Mouse (Mus musculus): Measurements from ENCODE around the gene Slc4a11. TPM values are rescaled to one million over a fixed set of nuclear protein-coding genes. Genes with fewer than 3 reads are reported as not detected.
A peak's percentile ranks its signal among the peaks of the same experiment; 100 is the strongest.

Slc4a11 gene
- polyA plus RNA-seq (2011; ENCODE audit: insufficient read length, low read depth, missing spikeins), result 3.5 TPM in 2 replicates

DNA sequence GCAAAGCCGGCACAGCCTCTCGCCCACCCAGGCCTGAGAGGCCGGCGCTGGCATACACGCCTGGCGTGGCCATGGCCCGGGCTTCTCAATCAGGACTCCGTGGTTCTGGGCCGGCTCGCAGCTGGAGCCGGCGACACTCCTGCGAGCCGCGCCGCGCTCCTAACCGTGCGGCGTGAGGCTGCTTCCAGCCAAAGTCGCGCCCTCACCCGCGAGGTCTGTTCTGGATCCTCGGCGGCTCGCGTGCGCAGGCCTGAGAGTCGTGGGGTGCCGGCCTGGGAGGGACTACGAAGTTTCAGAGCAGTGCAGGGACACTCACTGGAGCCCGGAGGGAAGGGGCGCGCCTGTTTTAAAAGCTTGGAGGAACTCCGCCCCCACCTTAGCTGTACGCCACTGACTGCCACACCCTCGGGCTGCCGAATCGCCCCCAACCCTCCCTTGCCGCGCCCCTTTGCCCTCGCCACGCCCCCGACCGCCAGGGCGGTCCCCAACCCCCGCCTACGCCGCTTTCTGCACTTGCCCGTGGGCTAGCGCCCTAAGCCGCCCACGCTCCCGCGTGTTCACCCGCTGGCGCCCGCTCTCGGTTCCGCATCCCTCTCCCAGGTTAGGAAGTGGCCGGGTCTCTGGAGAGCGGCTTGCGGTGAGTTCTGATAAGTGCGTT, at the start of gene Slc4a11:
Gene Slc4a11 (minus strand): TSS at position 367 of the 658 bp plus-strand sequence.
- H3K4me3 ChIP-seq (ENCODE audit: insufficient read depth, low read length), result peak within 1 kb of the TSS; percentile 50
- no peak within 1 kb of the TSS for H3K27ac ChIP-seq (ENCODE audit: insufficient read depth, low read length)
- TF ChIP-seq CTCF (IDR thresholded peaks at IDR 0.05; ENCODE audit: borderline replicate concordance, insufficient read depth, low read length), result no peak
- peak; percentile 72 for TF ChIP-seq POLR2A (IDR thresholded peaks at IDR 0.05; ENCODE audit: low read depth, low read length)

DNA sequence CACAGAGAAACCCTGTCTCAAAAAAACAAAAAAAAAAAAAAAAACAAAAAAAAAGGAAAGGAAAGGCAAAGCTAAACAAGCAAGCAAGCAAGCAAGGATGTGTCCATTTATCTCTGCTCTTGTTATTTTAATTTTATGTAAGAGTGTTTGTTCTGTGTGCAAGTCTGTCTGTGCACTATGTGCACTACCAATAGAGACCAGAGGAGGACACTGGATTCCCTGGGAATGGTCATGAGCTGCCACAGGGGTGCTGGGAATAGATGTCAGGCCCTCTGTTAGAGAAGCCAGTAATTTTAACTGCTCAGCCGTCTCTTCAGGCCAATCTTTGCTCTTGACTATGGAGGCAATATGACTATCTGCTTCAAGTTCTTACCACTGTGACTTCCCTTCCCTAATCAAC, 46.3 kb upstream of the Slc4a11 start:
- no peak overlapping the region for H3K4me3 ChIP-seq (ENCODE audit: insufficient read depth, low read length)
- TF ChIP-seq POLR2A (IDR thresholded peaks at IDR 0.05; ENCODE audit: low read depth, low read length), result no peak
- no peak for TF ChIP-seq CTCF (IDR thresholded peaks at IDR 0.05; ENCODE audit: borderline replicate concordance, insufficient read depth, low read length)

More for the DNA sequence above, at the start of gene Slc4a11:
- H3K4me1 ChIP-seq (ENCODE audit: control insufficient read depth, insufficient read depth, low read length), result peaks cover 4% of the 10 kb centered on the region; the same call in 1 of the 2 replicates

DNA sequence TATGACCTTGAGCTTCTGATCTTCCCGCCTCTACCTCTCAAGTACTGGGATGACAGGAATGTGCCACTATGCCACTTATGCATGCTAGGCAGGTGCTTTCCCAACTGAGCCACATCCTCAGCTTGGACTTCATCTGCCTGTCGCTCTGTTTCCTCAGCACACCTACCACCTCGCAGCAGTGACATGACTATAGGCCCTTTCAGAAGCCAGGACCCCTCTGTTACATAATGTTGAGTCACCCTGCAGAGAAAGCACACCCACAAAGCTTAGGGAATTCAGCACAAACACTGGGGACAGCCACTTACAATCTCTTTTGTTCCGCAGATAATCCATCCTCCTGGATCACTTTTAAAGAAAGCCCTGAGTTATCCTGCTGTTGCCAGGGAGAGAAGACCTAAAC, 42.8 kb upstream of the Slc4a11 start:
- Histone ChIP-seq H3K27ac (ENCODE audit: insufficient read depth, low read length) (no peak overlapping the region), H3K4me1 (ENCODE audit: control insufficient read depth, insufficient read depth, low read length) (no peaks in the 10 kb centered on the region), H3K4me3 (ENCODE audit: insufficient read depth, low read length) (no peak overlapping the region)
- TF ChIP-seq POLR2A (IDR thresholded peaks at IDR 0.05; ENCODE audit: low read depth, low read length) (no peak), CTCF (IDR thresholded peaks at IDR 0.05; ENCODE audit: borderline replicate concordance, insufficient read depth, low read length) (no peak)

More for the DNA sequence above, 46.3 kb upstream of the Slc4a11 start:
- no peaks in the 10 kb centered on the region for H3K4me1 ChIP-seq (ENCODE audit: control insufficient read depth, insufficient read depth, low read length)
- no peak overlapping the region for H3K27ac ChIP-seq (ENCODE audit: insufficient read depth, low read length)

GRCm38 (mm10) chr2:130738019-130738418, 40.7 kb upstream of the Slc4a11 start:
- H3K4me1 ChIP-seq (ENCODE audit: control insufficient read depth, insufficient read depth, low read length), result no peaks in the 10 kb centered on the region

GRCm38 (mm10) chr2:130735281-130735680, 38.0 kb upstream of the Slc4a11 start:
- no peak overlapping the region for H3K27ac ChIP-seq (ENCODE audit: insufficient read depth, low read length)
- H3K4me3 ChIP-seq (ENCODE audit: insufficient read depth, low read length), result no peak overlapping the region
- H3K4me1 ChIP-seq (ENCODE audit: control insufficient read depth, insufficient read depth, low read length), result no peaks in the 10 kb centered on the region
- no peak for TF ChIP-seq CTCF (IDR thresholded peaks at IDR 0.05; ENCODE audit: borderline replicate concordance, insufficient read depth, low read length)
- TF ChIP-seq POLR2A (IDR thresholded peaks at IDR 0.05; ENCODE audit: low read depth, low read length), result no peak

More at GRCm38 (mm10) chr2:130738019-130738418, 40.7 kb upstream of the Slc4a11 start:
- Histone ChIP-seq H3K27ac (ENCODE audit: insufficient read depth, low read length) (no peak overlapping the region), H3K4me3 (ENCODE audit: insufficient read depth, low read length) (no peak overlapping the region)
- TF ChIP-seq POLR2A (IDR thresholded peaks at IDR 0.05; ENCODE audit: low read depth, low read length) (no peak), CTCF (IDR thresholded peaks at IDR 0.05; ENCODE audit: borderline replicate concordance, insufficient read depth, low read length) (no peak)

GRCm38 (mm10) chr2:130733444-130733843, 36.1 kb upstream of the Slc4a11 start:
- TF ChIP-seq POLR2A (IDR thresholded peaks at IDR 0.05; ENCODE audit: low read depth, low read length), result no peak
- no peak for TF ChIP-seq CTCF (IDR thresholded peaks at IDR 0.05; ENCODE audit: borderline replicate concordance, insufficient read depth, low read length)
- no peak overlapping the region for H3K4me3 ChIP-seq (ENCODE audit: insufficient read depth, low read length)
- H3K4me1 ChIP-seq (ENCODE audit: control insufficient read depth, insufficient read depth, low read length), result no peaks in the 10 kb centered on the region
- H3K27ac ChIP-seq (ENCODE audit: insufficient read depth, low read length), result no peak overlapping the region

GRCm38 (mm10) chr2:130731855-130732254, 34.5 kb upstream of the Slc4a11 start:
- H3K4me1 ChIP-seq (ENCODE audit: control insufficient read depth, insufficient read depth, low read length), result no peaks in the 10 kb centered on the region
- TF ChIP-seq POLR2A (IDR thresholded peaks at IDR 0.05; ENCODE audit: low read depth, low read length) (no peak), CTCF (IDR thresholded peaks at IDR 0.05; ENCODE audit: borderline replicate concordance, insufficient read depth, low read length) (no peak)
- no peak overlapping the region for H3K4me3 ChIP-seq (ENCODE audit: insufficient read depth, low read length)
- H3K27ac ChIP-seq (ENCODE audit: insufficient read depth, low read length), result no peak overlapping the region

DNA sequence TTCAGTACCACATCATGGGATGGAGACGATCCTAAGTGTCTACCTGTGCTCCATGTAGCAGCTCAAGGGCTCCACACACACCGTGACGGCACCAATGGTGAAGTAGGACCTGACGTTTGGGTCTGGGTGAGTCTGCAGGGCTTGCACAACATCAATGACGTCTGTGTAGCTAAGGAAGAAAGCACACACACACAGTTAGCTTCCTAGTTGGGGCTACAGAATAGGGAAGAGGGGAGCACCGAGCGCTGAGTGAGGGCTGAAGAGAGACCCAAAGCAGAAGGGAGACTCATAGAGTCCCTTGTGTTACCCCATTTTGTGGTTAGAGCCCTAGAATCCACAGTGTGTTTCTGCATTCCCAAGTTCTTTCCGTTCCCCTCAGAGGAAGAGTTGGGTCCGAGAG, 33.4 kb upstream of the Slc4a11 start:
- Histone ChIP-seq H3K27ac (ENCODE audit: insufficient read depth, low read length) (no peak overlapping the region), H3K4me3 (ENCODE audit: insufficient read depth, low read length) (no peak overlapping the region), H3K4me1 (ENCODE audit: control insufficient read depth, insufficient read depth, low read length) (no peaks in the 10 kb centered on the region)
- TF ChIP-seq POLR2A (IDR thresholded peaks at IDR 0.05; ENCODE audit: low read depth, low read length) (no peak), CTCF (IDR thresholded peaks at IDR 0.05; ENCODE audit: borderline replicate concordance, insufficient read depth, low read length) (no peak)

DNA sequence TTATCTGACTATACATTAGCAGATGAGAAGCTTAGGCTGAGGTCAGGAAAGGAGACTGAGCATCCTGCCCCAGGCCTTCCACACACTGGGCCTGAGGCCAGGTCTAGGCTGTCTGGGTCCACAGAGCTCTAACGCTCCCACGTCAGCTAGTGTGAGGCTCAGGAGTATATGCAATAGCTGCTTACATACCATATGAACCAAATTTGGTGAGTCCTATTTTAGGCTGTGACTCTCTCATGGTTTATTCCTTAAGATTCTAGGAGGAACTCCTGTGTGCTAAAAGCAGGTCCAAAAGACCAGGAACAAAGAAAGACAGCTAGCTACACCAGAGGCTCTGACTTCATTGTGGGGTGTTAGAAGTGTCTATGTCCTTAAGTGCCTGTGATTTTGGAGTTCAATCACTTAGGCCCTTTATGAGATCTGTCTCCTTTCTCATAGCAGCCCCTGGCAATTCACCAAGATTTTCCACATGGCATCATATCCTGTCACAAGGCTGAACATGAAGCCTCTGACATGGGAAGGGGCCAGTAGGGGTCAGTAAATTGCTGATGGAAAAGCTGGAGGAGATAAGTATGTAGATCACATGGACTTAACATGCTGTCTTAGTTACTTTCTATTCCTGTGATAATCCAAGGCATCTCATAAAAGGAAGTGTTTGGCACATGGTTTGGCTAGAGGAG, 31.7 kb upstream of the Slc4a11 start:
- TF ChIP-seq CTCF (IDR thresholded peaks at IDR 0.05; ENCODE audit: borderline replicate concordance, insufficient read depth, low read length), result no peak
- no peaks in the 10 kb centered on the region for H3K4me1 ChIP-seq (ENCODE audit: control insufficient read depth, insufficient read depth, low read length)
- no peak overlapping the region for H3K27ac ChIP-seq (ENCODE audit: insufficient read depth, low read length)
- H3K4me3 ChIP-seq (ENCODE audit: insufficient read depth, low read length), result no peak overlapping the region

DNA sequence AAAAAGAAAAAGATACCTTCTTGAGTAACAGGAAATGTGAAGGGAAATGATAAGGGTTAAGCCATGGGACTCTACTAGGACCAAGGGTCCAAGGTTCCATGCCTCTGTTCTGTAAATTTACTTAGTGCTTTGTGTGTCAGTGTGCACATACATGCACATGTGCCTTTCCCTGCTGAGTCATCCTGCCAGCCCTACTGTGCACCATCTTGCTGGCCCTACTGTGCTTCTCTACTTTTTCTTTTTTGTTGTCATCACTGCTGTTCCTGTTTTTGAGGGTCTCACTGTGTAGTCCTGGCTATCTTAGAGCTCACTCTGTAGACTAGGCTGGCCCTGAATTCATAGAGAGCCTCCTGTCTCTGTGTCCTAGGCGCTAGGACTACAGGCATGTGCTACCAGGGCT, 30.4 kb upstream of the Slc4a11 start:
- H3K4me1 ChIP-seq (ENCODE audit: control insufficient read depth, insufficient read depth, low read length), result no peaks in the 10 kb centered on the region
- TF ChIP-seq CTCF (IDR thresholded peaks at IDR 0.05; ENCODE audit: borderline replicate concordance, insufficient read depth, low read length) (no peak), POLR2A (IDR thresholded peaks at IDR 0.05; ENCODE audit: low read depth, low read length) (no peak)
- H3K27ac ChIP-seq (ENCODE audit: insufficient read depth, low read length), result no peak overlapping the region
- H3K4me3 ChIP-seq (ENCODE audit: insufficient read depth, low read length), result no peak overlapping the region

All from embryonic fibroblast, embryonic 13.5 days (primary cell).